Mouse (Mus musculus) gonadal fat pad, adult 2 months (tissue): ENCODE results near the gene Angptl8. TPM values are rescaled to one million over a fixed set of nuclear protein-coding genes. Genes with fewer than 3 reads are reported as not detected.
"Not testable (repeated sequence)": the region's sequence is repeated elsewhere in the genome, so short reads cannot be mapped to it uniquely, and the experiment has no call there.

ENCODE experiments used
- DNase-seq: peaks from one replicate; pipeline ENCODE4 v3.0.0-alpha.2; 2012; ENCODE audit warnings: low read depth
- polyA plus RNA-seq: library from polyadenylated mRNA; depleted of rRNA; stranded (reverse); fragments of >200 nt; gene quantifications from 2 replicates; pipeline ENCODE4 v1.2.3, GENCODE M21; 2012; rRNA removed

The Angptl8 gene
- 7.7 and 46.6 TPM in 2 replicates for polyA plus RNA-seq

DNA sequence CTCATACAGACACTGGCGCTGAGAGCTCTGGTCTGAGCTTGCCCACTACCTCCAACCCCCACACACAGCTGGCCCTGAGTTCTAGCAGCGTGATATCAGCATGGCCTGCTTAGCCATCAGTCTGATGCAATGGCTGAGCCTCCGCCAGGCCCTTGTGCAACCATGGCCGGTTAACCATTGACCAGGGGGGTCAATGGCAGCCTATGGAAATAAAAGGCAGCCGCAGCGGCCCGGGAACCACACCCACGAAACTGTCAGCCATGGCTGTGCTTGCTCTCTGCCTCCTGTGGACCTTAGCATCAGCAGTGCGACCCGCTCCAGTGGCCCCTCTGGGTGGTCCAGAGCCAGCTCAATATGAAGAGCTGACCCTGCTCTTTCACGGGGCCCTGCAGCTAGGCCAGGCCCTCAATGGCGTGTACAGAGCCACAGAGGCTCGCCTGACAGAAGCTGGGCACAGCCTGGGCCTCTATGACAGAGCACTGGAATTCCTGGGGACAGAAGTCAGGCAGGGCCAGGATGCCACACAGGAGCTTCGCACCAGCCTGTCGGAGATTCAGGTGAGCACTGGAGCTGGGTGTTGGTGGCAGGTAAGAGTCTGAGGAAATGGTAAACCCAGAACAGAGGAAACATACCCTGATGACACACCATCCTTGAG lies at the start of gene Angptl8:
Gene Angptl8 (plus strand): TSS at position 253 of the 655 bp plus-strand sequence.
- DNase-seq = no peak

DNA sequence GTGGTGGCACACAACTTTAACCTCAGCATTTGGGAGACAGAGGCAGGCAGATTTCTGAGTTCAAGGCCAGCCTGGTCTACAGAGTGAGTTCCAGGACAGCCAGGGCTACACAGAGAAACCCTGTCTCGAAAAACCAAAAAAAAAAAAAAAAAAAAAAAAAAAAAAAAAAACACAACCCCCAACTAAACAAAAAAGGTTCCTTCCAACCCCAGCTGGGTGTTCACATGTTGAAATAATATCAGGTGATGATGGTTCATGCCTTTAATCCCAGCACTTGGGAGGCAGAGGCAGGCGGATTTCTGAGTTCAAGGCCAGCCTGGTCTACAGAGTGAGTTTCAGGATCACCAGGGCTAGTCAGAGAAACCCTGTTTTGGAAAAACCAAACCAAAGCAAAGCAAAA lies 49.0 kb upstream of the Angptl8 start:
- not testable (repeated sequence) for DNase-seq

DNA sequence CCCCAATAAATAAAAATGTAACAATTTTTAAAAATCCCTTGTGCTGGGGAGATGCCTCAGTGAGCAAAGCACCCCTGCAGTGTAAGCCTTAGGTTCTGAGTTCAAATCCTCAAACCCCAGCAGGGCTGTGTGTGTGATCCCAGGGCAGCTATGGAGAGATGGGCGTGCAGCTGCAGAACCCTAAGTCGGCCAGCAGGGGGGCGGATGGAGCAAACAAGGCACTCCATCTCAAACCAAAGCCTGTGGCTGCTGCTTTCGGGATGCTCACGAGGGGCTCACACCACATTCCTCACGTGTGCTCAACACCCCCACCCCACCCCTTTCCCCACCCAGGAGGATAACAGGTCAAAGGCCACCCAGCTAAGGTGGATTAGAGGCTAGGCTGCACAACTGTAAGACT lies 48.4 kb upstream of the Angptl8 start:
- no peak for DNase-seq

DNA sequence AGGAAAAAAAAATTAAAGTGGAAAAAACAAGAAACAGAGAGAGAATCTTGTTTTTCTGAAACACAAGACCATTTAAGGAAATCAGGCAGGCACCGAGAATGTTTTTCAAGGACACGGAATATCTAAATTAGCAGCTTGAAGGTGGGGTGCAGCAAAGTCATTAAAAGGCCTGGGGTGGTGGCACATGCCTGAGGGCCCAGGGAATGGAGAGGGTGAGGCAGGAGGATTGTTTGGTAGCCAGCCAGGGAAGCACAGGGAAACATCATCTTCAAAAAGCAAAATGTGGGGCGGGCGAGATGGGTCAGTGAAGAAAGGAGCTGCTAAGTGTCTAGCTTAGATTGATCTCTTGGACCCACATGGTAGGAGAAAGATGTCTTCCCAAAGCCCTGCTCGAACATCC lies 47.7 kb upstream of the Angptl8 start:
- DNase-seq = no peak

DNA sequence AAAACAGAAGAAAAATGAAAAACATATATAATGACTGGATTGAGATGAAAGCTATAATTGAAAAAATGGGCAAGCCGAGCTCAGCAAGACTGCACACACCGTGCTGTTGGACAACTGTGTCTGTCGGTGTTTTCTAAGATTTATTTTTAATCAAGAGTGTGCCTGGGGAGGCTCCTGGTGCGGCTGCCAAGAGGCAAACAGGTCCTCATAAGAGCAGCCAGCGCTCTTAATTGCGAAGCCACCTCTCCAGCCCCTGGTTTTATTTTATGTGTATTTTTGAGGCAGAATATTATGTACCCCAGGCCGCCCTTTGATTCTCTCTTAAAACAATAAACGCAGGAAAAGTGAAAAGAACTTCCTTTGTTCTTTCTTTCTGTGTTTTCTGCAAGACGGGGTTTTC lies 47.1 kb upstream of the Angptl8 start:
- DNase-seq = no peak

DNA sequence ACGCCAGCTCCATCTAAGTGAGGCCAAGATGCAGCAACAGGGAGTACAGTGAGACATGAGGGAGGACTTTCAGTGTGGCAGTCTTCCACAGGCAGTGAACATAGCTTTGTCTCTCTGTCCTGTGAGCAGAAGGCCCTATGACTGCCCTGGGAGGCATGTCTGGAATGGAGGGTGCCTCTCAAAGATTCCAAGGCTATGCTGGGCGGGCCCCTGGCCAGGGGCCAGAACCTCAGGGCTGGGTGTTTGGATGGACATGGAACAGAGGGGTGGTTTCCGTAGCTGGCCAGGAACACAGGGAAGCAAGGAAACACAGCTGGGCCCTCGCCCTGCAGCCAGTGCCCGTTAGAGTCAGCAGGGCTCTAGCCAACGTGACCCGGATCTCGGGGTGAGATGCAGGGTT lies 43.4 kb upstream of the Angptl8 start:
- no peak for DNase-seq

DNA sequence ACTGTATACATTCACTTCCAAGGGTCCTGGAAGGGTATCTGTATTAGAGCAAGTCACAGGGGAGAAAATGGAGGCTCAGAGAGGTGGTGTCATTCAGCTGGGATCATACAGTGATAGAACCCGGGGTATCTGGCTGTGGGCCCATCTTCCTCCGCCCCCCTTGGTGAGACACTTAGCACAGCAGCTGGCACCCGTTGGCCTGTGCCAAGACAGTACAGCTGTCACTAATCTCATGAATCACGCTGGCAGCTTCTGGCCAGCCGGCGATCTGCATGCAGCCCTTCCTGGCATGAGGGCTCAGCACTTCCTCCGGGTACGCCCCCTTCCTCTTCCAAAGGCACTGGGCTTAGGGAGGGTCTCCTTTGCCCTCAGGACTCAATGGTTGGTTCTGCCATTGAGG lies 42.7 kb upstream of the Angptl8 start:
- no peak for DNase-seq

DNA sequence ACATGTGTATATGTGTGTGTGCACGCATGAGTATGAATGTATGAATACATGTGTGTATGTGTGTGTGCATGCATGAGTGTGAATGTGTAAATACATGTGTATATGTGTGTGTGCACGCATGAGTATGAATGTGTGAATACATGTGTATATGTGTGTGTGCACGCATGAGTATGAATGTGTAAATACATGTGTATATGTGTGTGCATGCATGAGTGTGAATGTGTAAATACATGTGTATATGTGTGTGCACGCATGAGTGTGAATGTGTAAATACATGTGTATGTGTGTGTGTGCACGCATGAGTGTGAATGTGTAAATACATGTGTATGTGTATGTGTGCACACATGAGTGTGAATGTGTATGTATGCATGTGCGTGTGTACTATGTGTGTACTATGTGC lies 41.8 kb upstream of the Angptl8 start:
- DNase-seq = not testable (repeated sequence)

DNA sequence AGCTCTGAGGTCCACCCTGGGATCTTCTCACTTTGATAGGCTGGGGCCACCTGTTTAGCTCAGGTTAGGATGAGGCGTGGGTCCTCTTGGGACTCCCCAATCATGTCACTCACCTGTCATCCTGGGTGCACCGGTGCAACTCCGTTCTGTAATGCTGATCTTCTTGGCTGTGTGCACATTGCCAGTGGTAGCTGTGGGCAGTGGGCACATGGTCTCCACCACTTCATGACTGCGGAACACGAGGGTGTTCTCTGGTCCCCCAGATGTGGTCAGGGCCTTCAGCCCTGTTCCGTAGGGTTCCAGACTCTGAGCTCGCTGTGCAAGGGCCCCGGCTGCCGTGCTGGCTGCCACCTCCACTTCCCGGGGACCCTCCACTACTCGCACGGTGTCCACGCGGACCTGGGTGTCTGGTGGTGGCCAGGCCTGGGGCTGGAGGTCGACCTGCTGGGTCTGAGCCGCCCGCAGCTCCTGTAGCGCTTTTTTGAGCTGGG lies 40.9 kb upstream of the Angptl8 start:
- no peak for DNase-seq

DNA sequence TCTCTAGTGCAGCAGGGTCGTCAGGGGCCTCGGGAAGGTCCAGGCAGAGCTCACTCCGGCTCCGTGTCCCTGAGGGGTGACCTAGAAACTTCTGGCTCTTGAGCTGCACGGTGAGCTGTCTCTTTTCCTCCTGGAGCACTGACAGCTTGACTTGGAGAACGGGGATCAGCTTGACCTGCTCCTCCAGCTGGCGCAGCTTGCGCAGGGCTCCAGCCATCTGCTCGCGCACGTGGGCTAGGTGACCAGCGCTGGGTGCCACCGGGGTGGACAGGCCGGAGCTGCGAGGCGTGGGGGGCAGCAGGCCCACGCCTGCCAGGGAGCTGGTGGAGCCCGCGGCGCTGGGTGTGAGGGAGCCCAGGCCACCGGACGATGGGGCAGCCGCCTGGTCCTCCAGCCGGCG lies 40.4 kb upstream of the Angptl8 start:
- DNase-seq = no peak

DNA sequence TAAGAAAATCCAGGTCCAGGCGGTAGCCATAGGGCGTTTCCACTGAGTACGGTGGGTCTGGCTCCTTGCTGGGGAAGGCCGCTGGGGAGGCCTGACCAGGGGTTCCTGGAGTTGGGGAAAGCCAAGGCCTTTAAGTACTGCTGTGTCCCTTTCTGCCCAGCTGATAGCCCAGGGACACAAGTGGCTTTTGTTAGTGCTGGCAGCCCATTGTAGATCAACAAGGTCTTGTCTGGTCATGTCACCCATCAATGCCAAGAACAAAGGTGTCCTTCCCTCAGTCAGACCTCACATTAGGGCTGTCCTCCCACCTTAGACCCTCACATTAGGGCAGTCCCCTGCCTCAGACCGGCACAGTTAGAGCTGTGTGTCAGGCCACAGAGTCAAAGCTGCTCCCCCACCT lies 39.7 kb upstream of the Angptl8 start:
- peak; percentile 41 for DNase-seq

DNA sequence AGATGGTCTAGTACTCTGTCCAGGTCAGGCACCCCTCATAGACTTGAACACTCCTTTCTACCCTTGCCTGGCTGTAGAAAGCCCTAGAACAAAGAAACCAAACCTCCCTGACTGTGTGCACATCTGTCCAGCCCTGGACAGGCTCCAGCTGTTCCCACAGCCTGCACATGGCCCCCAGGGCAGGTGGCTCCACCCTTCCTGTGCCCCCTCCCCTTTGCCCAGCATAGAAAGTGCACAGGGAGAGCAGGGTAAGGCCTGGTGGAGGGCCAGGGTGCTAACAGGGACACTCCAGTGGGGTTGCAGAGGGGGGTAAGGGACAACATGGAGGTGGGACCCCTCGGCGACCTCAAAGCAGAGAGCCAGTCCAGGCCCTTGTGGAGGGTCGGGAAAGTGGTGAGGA lies 39.1 kb upstream of the Angptl8 start:
- no peak for DNase-seq

DNA sequence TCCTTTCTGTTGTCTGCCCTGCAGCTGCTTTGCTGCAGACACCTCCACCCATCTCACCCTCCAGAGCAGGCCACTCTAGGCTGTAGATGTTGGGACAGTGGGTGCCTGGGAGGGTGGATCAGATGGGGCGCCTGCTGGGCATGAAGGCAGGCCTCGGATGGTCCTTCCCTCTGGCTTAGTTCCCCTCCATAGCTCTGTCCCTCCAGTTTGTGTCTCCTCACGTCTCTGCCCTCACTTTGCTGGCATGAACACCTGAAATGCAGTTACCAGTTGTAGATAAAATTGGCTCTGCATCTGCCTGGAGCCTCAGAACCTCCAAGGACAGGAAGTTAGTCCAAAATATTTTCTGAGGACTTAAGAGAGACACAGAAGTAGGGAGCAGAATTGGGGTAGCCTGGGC lies 38.4 kb upstream of the Angptl8 start:
- DNase-seq = no peak

DNA sequence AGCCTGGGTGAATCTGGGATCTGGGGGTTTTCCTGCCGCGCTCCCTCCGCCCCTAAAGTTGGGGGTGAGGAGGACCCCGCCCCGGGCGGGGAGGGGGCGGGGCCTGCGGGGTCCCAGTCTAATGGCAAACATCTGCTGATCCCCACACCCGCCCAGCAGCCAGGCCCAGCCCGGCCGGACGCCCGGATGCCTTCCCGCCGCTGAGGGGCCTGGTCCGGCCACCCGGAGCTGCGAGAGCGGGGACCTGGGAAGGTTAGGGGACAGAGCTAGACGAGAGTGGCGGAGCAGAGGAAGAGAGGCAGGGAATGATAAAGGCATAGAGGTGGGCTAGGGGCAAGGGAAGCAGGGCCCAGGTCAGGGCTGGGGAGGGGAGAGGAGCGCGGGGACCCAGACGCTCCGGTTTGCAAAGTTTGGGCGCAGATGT lies 37.4 kb upstream of the Angptl8 start:
- DNase-seq = no peak

DNA sequence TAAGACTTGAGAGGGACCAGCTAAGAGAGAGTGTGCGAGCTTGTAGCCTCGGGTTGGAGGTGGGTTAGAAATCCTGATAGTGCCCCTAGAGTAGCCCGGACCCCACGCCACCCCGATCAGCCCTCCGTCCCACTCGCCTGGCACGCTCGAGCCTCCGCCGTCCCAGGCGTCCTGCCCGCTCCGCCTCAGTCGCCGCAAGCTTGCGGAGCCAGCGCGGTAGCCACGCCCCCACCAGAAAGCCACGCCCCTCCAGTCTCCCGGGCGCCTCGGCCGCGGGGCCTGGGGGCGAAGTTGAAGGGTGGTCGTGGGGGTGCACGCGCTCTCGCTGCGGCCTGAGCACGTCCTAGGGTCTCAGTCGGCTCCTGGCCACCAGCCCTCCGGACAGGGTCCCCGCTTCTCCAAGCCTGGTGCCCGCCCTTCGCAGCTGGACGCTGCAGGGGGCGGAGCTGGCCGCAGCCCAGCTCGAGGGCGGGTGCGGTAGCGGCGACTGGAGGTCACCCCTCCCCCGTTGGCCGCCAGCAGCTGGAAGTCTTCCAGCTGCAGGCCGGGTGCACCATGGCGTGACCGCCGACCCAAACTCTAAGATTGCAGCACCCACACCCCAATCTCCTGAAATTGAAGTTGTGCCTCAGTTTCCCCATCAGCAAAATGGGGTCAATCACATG lies 36.8 kb upstream of the Angptl8 start, which contains the start of gene Kank2:
Gene Kank2 (minus strand): TSS at position 400 of the 665 bp plus-strand sequence.
- DNase-seq = no peak

DNA sequence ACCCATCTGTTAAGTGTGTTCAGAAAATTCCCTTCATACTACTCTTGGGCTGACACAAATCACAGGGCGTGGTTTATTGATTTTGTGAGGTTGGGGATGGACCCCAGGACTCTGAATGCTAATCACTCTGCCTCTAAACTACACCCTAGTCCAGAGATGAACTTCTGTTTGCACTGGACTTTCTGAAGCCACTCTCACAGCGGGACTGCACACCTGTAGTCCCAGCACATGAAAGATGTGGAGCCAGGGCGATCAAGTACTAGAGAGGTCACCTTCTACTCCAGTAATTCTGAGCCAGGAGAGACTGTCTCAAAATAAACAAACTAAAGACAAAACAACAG lies 36.3 kb upstream of the Angptl8 start:
- no peak for DNase-seq

DNA sequence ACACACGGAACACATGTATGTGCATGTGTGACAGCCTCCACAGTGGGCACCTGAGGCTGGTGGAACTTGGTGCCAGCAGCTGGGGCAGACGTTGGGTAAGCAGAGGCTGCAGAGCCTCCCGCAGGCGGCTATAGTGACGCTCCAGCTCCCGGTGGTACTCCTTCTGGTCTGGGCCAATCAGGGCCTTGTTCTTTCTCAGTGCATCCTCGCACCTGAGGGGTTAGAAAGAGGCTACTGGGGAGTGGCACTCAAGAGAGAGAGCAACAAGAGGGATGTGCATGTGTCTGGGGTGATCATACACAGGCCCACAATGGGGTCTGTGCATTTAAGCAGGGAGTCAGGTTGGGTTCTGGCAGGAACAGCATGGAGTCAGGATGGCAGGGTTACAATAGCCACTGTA lies 34.2 kb upstream of the Angptl8 start:
- no peak for DNase-seq

DNA sequence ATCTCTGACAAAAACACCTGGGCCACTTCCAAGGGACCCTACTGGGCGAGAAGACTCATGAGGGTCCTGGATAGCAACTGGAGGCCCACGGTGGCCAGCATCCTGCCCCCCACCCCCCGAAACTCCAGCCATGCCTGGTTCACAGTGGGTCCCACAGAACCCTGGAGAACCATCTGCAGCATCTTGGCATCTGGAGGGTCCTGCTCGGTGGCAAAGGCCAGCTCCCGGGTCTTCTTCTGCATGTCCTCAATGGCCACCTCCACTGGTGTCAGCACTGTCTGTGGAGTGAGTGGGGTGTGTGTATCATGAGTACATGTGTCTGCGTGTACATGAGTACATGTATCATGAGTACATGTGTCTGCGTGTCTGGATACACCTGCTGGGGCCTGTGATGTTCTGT lies 33.7 kb upstream of the Angptl8 start:
- DNase-seq = no peak

DNA sequence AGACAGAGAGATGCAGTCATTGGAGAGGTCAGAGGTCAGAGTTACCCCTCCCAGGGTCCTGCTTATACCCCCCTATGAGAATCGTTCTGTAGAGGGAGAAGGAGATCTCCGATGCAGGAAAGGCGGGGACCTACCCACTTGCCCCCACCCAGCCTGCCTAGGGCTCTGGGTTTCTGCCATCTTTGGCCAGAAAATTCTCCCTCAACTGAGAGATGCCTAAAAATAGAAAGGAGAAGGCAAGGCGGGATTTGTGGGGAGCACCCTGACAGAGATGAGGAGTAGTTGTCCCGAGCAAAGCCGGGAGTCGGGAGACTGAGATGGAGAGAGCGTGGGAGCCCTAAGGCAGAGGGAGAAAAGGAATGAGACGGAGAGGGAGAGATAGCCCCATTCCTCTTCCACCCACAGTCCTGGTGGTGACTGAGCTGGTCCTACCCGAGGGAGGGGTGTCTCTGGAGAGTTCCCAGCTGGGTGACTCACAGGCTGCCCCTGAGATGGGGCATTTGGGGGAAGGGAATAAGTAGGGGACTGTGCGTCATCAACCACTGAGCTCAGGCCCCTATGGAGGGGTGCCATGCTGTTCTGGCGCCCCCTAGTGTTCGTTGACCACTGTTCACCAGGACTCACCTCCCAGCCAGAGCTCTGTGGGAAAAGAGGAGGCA lies 31.2 kb upstream of the Angptl8 start:
- DNase-seq = no peak

DNA sequence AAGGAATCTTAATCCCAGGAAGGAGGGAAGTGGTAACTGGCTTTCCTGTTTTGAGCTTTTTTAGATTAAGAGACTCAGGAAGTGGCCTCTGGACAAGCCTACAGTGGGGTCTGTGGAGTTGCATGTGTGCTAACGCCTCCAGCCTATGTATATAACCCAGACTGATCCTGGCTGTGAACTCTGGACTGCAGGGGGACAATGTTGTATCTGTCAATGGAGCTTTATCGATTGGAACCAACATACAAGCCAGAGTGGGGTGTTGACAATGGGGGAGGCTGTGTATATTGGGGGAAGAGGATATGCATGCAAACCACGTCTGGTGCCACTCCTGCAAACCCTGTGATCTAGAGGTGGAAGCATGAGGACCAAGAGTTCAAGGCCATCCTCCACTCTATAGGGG lies 28.9 kb upstream of the Angptl8 start:
- no peak for DNase-seq

DNA sequence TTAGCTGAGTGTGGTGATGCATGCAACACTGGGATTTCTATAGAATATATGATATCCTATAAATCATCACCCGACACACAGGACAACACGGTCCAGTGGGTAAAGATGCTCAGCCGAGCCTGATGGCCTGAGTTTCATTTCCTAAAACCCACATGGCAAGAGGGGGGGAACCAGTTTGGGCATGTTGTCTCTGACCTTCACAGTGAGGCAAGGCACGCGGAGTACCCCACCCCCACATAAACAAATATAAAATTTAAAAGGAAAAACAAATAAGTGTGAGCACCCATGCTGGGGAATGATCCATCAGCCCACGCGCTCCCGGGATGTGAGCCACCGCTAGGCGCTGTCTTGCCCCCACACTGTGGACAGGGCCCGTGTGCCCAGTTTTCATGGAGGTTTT lies 28.3 kb upstream of the Angptl8 start:
- no peak for DNase-seq

DNA sequence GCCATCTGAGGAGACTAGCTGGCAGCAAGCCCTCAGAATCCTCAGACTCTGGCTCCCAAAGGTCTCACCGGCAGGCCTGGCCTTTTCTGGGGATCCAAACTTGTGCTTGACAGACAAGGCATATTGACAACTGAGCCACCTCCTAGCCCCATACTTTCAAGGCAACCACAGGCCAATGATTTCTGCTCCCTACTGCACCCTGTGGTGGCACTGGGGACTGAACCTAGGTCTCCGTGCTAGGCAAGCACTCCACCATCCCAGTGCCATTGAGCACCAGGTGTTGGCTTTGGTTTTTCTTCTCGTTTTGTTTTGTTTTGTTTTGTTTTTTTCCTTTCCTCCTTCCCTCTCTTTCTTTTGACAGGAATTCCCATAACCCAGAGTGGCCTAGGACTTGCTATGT lies 26.7 kb upstream of the Angptl8 start:
- no peak for DNase-seq

DNA sequence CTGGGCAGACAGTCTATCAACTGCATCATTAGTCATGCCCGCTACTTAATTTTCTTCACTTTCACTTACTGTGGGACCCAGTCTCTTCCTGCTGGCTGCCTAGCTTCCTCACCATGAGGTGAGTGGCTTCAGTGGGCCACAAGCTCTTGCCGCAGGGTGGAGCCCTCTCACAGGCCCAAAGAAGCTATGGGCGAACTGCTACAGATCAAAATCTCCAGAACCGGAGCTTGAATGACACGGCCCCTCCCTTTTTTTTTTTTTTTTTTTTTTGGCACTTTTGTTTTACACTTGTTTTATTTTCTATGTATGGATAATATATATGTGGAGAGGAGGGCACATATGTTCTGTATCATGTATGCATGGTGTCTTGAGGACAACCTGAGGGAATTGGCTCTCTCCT lies 24.1 kb upstream of the Angptl8 start:
- no peak for DNase-seq
